Mouse (Mus musculus) intestine, postnatal 0 days (tissue): ENCODE data around the gene Snai1. TPM values are rescaled to one million over a fixed set of nuclear protein-coding genes. Genes with fewer than 3 reads are reported as not detected.

Experiments used
- ATAC-seq: fragments of 200-750 bp; cut with Nextera tagmentation; 2 replicates; pipeline ENCODE4 v1.8.0; 2017; ENCODE audit warnings: mild to moderate bottlenecking, moderate TSS enrichment, moderate library complexity
- H3K27ac ChIP-seq: fragments of 300-500 bp; sonication (generic); 2 replicates; pipeline ENCODE4 v1.5.1; 2014; ENCODE audit warnings: mild to moderate bottlenecking, low read depth, low read length, moderate library complexity
- H3K27me3 ChIP-seq: fragments of 300-500 bp; sonication (generic); replicated peaks from 2 replicates; pipeline ENCODE4 v1.6.1; 2014; ENCODE audit warnings: low read length, mixed read lengths; ENCODE audit not compliant: control insufficient read depth, insufficient read depth
- H3K36me3 ChIP-seq: fragments of 300-500 bp; sonication (generic); 2 replicates; pipeline ENCODE4 v1.6.1; 2014; ENCODE audit warnings: mild to moderate bottlenecking, moderate library complexity; ENCODE audit not compliant: control insufficient read depth, insufficient read depth
- H3K4me1 ChIP-seq: fragments of 300-500 bp; sonication (generic); replicated peaks from 2 replicates; pipeline ENCODE4 v1.6.1; 2014; ENCODE audit warnings: antibody characterized with exemption, low read length, mixed read lengths; ENCODE audit not compliant: control insufficient read depth, insufficient read depth
- H3K4me2 ChIP-seq: fragments of 300-500 bp; sonication (generic); replicated peaks from 2 replicates; pipeline ENCODE4 v1.6.1; 2014; ENCODE audit warnings: low read depth, mild to moderate bottlenecking, moderate library complexity
- H3K4me3 ChIP-seq: fragments of 300-500 bp; sonication (generic); 2 replicates; pipeline ENCODE4 v1.5.1; 2014; ENCODE audit warnings: low read depth, low read length
- H3K9ac ChIP-seq: fragments of 300-500 bp; sonication (generic); 2 replicates; pipeline ENCODE4 v1.6.1; 2014; ENCODE audit warnings: mild to moderate bottlenecking, low read depth, low read length
- H3K9me3 ChIP-seq: fragments of 300-500 bp; sonication (generic); 2 replicates; pipeline ENCODE4 v1.6.1; 2016; ENCODE audit warnings: mixed run types; ENCODE audit not compliant: control insufficient read depth
- CTCF ChIP-seq: sonication (generic); IDR thresholded peaks from 2 replicates; pipeline ENCODE4 v1.5.1; 2016; ENCODE audit warnings: low read depth, mild to moderate bottlenecking, control low read depth, antibody characterized with exemption, moderate library complexity
- WGBS: fragments of 180-500 bp; shearing (Covaris S2); extraction: QIAGEN DNeasy Blood & Tissue Kit; methylation state at CpG from one replicate; pipeline ENCODE4 v1.1.7; 2014; 5-methylcytosine and 5-hydroxymethylcytosine counted together
- polyA plus RNA-seq: library from polyadenylated mRNA; unstranded; fragments of >200 nt; fragmentation: Nextera tagmentation; extraction: Ambion mirVana; gene quantifications from 2 replicates; pipeline ENCODE4 v1.2.1, GENCODE M21; 2015

Gene Snai1
- polyA plus RNA-seq, 1 experiment from 2014 or later: 8.0 TPM

DNA sequence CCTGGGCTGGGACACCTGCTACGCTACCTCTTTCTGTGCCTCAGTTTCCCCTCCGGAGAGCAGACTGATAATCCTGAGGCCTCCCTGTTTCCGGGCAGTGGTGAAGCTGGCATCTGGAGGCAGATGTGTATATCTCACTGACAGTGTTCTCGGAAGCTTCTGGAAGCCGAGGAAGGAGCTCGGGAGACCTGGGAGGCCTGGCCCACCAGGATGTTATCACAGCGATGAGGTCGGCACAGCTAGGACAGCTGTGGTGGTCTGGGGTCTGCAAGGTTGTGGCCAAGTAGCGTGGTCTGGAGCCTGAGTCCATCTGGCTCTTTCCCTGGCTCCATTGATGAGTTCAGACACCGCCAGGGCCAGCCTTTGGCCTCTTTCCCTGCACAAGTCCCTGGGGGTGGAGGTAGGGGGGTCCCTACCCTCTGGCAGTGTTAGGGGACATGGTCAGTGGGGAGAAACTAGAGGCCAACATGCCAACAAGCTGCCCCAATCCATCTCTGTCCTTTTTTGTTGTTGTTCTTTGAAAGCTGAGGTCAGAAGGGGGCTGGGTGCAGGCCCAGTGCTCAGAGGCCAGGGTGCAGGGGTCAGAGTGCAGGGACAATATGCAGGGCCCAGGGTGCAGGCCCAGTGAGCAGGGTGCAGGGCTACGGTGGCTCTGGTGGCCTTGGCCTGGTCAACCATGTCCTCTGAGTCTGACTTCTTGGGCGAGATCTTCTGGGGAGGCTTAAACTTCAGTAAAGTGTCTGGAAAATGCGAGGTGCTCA, 26.7 kb downstream of the Snai1 start:
- Histone ChIP-seq H3K4me1 (no peaks in the 10 kb centered on the region; the same call in 1 of the 2 replicates), H3K9ac (no peak overlapping the region), H3K27me3 (0 out of 2 replicates have a peak, but pooled peaks cover 8% of the 10 kb centered on the region), H3K9me3 (no peaks in the 10 kb centered on the region), H3K27ac (no peak overlapping the region), H3K4me3 (no peak overlapping the region), H3K4me2 (no peak overlapping the region), H3K36me3 (no peaks in the 10 kb centered on the region)
- no peak for TF ChIP-seq CTCF
- no peak for ATAC-seq
- 79% methylated on average over 13 of the region's 13 CpGs for whole genome bisulfite sequencing

- TF ChIP-seq CTCF: no peak
- 66% methylated on average over 3 of the region's 3 CpGs for WGBS
- ATAC-seq: no peak
- Histone ChIP-seq H3K27ac (no peak overlapping the region), H3K4me2 (no peak overlapping the region), H3K36me3 (no peaks in the 10 kb centered on the region), H3K9me3 (no peaks in the 10 kb centered on the region), H3K4me3 (no peak overlapping the region), H3K9ac (no peak overlapping the region), H3K4me1 (no peaks in the 10 kb centered on the region; the same call in 1 of the 2 replicates), H3K27me3 (0 out of 2 replicates have a peak, but pooled peaks cover 4% of the 10 kb centered on the region)
Measured at GRCm38 (mm10) chr2:167565312-167565656, 27.3 kb downstream of the Snai1 start.

DNA sequence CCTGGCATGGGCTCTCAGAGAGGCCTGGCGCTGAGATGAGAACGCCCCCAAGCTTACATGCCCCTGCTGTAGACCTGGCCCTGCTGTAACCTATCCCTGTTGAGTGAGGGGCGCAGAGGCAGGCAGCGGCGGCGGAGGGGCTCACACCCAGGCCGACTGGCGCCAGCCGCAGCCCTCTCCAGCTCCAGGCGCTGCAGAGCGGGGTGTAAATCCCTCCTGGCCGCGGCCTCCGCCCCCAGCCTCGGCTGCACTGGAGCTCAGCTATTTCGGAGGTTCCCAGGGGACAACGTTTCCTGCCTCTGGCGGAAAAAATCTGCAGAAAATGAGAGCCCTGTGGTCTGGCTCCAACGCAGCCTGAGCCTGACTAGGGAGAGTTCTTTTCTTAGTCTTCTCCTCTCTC, 27.7 kb downstream of the Snai1 start:
- Histone ChIP-seq H3K27ac (no peak overlapping the region), H3K9ac (no peak overlapping the region), H3K4me3 (no peak overlapping the region), H3K4me1 (no peaks in the 10 kb centered on the region; the same call in 1 of the 2 replicates), H3K36me3 (no peaks in the 10 kb centered on the region), H3K4me2 (peak overlapping the region; percentile 14; the same call in 1 of the 2 replicates), H3K27me3 (no peaks in the 10 kb centered on the region), H3K9me3 (no peaks in the 10 kb centered on the region)
- TF ChIP-seq CTCF: peak; percentile 32; the same call in 1 of the 2 replicates
- 34% methylated on average over 19 of the region's 19 CpGs for WGBS
- no peak for ATAC-seq

- H3K27ac ChIP-seq: no peak overlapping the region
- no peak for ATAC-seq
- 76% methylated on average over 9 of the region's 9 CpGs for WGBS
- H3K9ac ChIP-seq: no peak overlapping the region
- H3K36me3 ChIP-seq: no peaks in the 10 kb centered on the region
- H3K4me1 ChIP-seq: no peaks in the 10 kb centered on the region; the same call in 1 of the 2 replicates
- H3K9me3 ChIP-seq: no peaks in the 10 kb centered on the region
- no peaks in the 10 kb centered on the region for H3K27me3 ChIP-seq
- no peak for TF ChIP-seq CTCF
- no peak overlapping the region for H3K4me2 ChIP-seq
- no peak overlapping the region for H3K4me3 ChIP-seq
Measured at GRCm38 (mm10) chr2:167568112-167568511, 30.1 kb downstream of the Snai1 start.

GRCm38 (mm10) chr2:167569934-167570651, 32.1 kb downstream of the Snai1 start:
- Histone ChIP-seq H3K9ac (no peak overlapping the region), H3K27me3 (no peaks in the 10 kb centered on the region), H3K27ac (no peak overlapping the region), H3K4me1 (no peaks in the 10 kb centered on the region), H3K4me3 (no peak overlapping the region), H3K9me3 (no peaks in the 10 kb centered on the region), H3K36me3 (no peaks in the 10 kb centered on the region), H3K4me2 (no peak overlapping the region)
- no peak for ATAC-seq
- 59% methylated on average over 13 of the region's 13 CpGs for WGBS
- peak; percentile 48 for TF ChIP-seq CTCF

- H3K9ac ChIP-seq: no peak overlapping the region
- H3K4me3 ChIP-seq: no peak overlapping the region
- H3K27me3 ChIP-seq: no peaks in the 10 kb centered on the region
- H3K4me1 ChIP-seq: no peaks in the 10 kb centered on the region
- ATAC-seq: no peak
- TF ChIP-seq CTCF: no peak
- no peaks in the 10 kb centered on the region for H3K36me3 ChIP-seq
- WGBS: 80% methylated on average over 6 of the region's 6 CpGs
- H3K27ac ChIP-seq: no peak overlapping the region
- no peaks in the 10 kb centered on the region for H3K9me3 ChIP-seq
- H3K4me2 ChIP-seq: no peak overlapping the region
Measured at GRCm38 (mm10) chr2:167570815-167571214, 32.8 kb downstream of the Snai1 start.
